Mouse (Mus musculus): ENCODE measurements around the gene Arid1a. TPM values are rescaled to one million over a fixed set of nuclear protein-coding genes. Genes with fewer than 3 reads are reported as not detected.
A peak's percentile ranks its signal among the peaks of the same experiment; 100 is the strongest.

Arid1a gene
- polyA plus RNA-seq, 1 experiment from 2014 or later = 31.5 TPM

GRCm38 (mm10) chr4:133754238-133754637 is 2.3 kb downstream of the Arid1a start:
- DNase-seq (ENCODE audit: low spot score) = peak; percentile 98
- Histone ChIP-seq H3K36me3 (peaks cover 7% of the 10 kb centered on the region), H3K4me3 (peak overlapping the region; percentile 95), H3K27me3 (ENCODE audit: insufficient read depth, poor library complexity, severe bottlenecking) (no peaks in the 10 kb centered on the region), H3K4me1 (peaks cover 33% of the 10 kb centered on the region), H3K9me3 (no peaks in the 10 kb centered on the region), H3K27ac (peak overlapping the region; percentile 100)
- WGBS = under 1% methylated on average over 48 of the region's 50 CpGs

GRCm38 (mm10) chr4:133753375-133754190 is 3.0 kb downstream of the Arid1a start:
- under 1% methylated on average over 72 of the region's 99 CpGs for WGBS
- Histone ChIP-seq H3K27ac (peak overlapping the region; percentile 100), H3K4me3 (peak overlapping the region; percentile 95), H3K27me3 (ENCODE audit: insufficient read depth, poor library complexity, severe bottlenecking) (no peaks in the 10 kb centered on the region), H3K4me1 (peaks cover 37% of the 10 kb centered on the region), H3K9me3 (no peaks in the 10 kb centered on the region), H3K36me3 (peaks cover 10% of the 10 kb centered on the region)
- DNase-seq (ENCODE audit: low spot score) = peak; percentile 90

GRCm38 (mm10) chr4:133752449-133753374 is 3.9 kb downstream of the Arid1a start:
- DNase-seq (ENCODE audit: low spot score) = peak; percentile 79
- under 1% methylated on average over 100 of the region's 121 CpGs for WGBS
- Histone ChIP-seq H3K9me3 (no peaks in the 10 kb centered on the region), H3K27ac (peak overlapping the region; percentile 100), H3K27me3 (ENCODE audit: insufficient read depth, poor library complexity, severe bottlenecking) (no peaks in the 10 kb centered on the region), H3K36me3 (peaks cover 16% of the 10 kb centered on the region), H3K4me1 (peaks cover 46% of the 10 kb centered on the region), H3K4me3 (peak overlapping the region; percentile 95)

- no peaks in the 10 kb centered on the region for H3K9me3 ChIP-seq
- no peaks in the 10 kb centered on the region for H3K27me3 ChIP-seq (ENCODE audit: insufficient read depth, poor library complexity, severe bottlenecking)
- H3K4me1 ChIP-seq = peaks cover 48% of the 10 kb centered on the region
- 0% methylated on average over 30 of the region's 31 CpGs for WGBS
- DNase-seq (ENCODE audit: low spot score) = peak; percentile 85
- H3K4me3 ChIP-seq = peak overlapping the region; percentile 95
- peak overlapping the region; percentile 100 for H3K27ac ChIP-seq
- peaks cover 17% of the 10 kb centered on the region for H3K36me3 ChIP-seq
Observed at GRCm38 (mm10) chr4:133751521-133752448, 4.8 kb downstream of the Arid1a start.

- peak overlapping the region; percentile 100 for H3K27ac ChIP-seq
- no peaks in the 10 kb centered on the region for H3K27me3 ChIP-seq (ENCODE audit: insufficient read depth, poor library complexity, severe bottlenecking)
- H3K4me3 ChIP-seq = peak overlapping the region; percentile 95
- no peak for DNase-seq (ENCODE audit: low spot score)
- peaks cover 50% of the 10 kb centered on the region for H3K4me1 ChIP-seq
- H3K9me3 ChIP-seq = no peaks in the 10 kb centered on the region
- peaks cover 27% of the 10 kb centered on the region for H3K36me3 ChIP-seq
- WGBS = 51% methylated on average over 7 of the region's 7 CpGs
Observed at GRCm38 (mm10) chr4:133750184-133750775, 6.3 kb downstream of the Arid1a start.

GRCm38 (mm10) chr4:133735282-133735681 is 21.3 kb downstream of the Arid1a start:
- Histone ChIP-seq H3K36me3 (peaks cover 35% of the 10 kb centered on the region; the same call in 1 of the 2 replicates), H3K4me1 (peaks cover 63% of the 10 kb centered on the region), H3K4me3 (no peak overlapping the region), H3K27ac (no peak overlapping the region), H3K9me3 (no peaks in the 10 kb centered on the region), H3K27me3 (ENCODE audit: insufficient read depth, poor library complexity, severe bottlenecking) (no peaks in the 10 kb centered on the region)
- WGBS = 87% methylated on average over 3 of the region's 3 CpGs
- no peak for DNase-seq (ENCODE audit: low spot score)

GRCm38 (mm10) chr4:133730122-133730521 is 26.4 kb downstream of the Arid1a start:
- Histone ChIP-seq H3K27ac (peak overlapping the region; percentile 81), H3K4me3 (peak overlapping the region; percentile 47), H3K9me3 (no peaks in the 10 kb centered on the region), H3K36me3 (peaks cover 9% of the 10 kb centered on the region; the same call in 1 of the 2 replicates), H3K27me3 (ENCODE audit: insufficient read depth, poor library complexity, severe bottlenecking) (no peaks in the 10 kb centered on the region), H3K4me1 (peaks cover 88% of the 10 kb centered on the region)
- no peak for DNase-seq (ENCODE audit: low spot score)

- no peaks in the 10 kb centered on the region for H3K9me3 ChIP-seq
- peaks cover 88% of the 10 kb centered on the region for H3K4me1 ChIP-seq
- peaks cover 4% of the 10 kb centered on the region; the same call in 1 of the 2 replicates for H3K36me3 ChIP-seq
- 5% methylated on average over 16 of the region's 16 CpGs for WGBS
- H3K4me3 ChIP-seq = peak overlapping the region; percentile 47
- peak; percentile 96 for DNase-seq (ENCODE audit: low spot score)
- no peaks in the 10 kb centered on the region for H3K27me3 ChIP-seq (ENCODE audit: insufficient read depth, poor library complexity, severe bottlenecking)
- peak overlapping the region; percentile 81 for H3K27ac ChIP-seq
Observed at GRCm38 (mm10) chr4:133729541-133730093, 27.0 kb downstream of the Arid1a start.

- peak overlapping the region; percentile 81 for H3K27ac ChIP-seq
- DNase-seq (ENCODE audit: low spot score) = no peak
- H3K27me3 ChIP-seq (ENCODE audit: insufficient read depth, poor library complexity, severe bottlenecking) = no peaks in the 10 kb centered on the region
- H3K9me3 ChIP-seq = no peaks in the 10 kb centered on the region
- peaks cover 4% of the 10 kb centered on the region; the same call in 1 of the 2 replicates for H3K36me3 ChIP-seq
- peak overlapping the region; percentile 47 for H3K4me3 ChIP-seq
- peaks cover 85% of the 10 kb centered on the region for H3K4me1 ChIP-seq
- WGBS = 75% methylated on average over 6 of the region's 6 CpGs
Observed at GRCm38 (mm10) chr4:133729007-133729406, 27.6 kb downstream of the Arid1a start.

- H3K4me3 ChIP-seq = 0 out of 2 replicates have a peak overlapping the region, but pooled peaks have one; percentile 47
- no peaks in the 10 kb centered on the region for H3K27me3 ChIP-seq (ENCODE audit: insufficient read depth, poor library complexity, severe bottlenecking)
- H3K27ac ChIP-seq = peak overlapping the region; percentile 4; the same call in 1 of the 2 replicates
- DNase-seq (ENCODE audit: low spot score) = no peak
- no peaks in the 10 kb centered on the region for H3K9me3 ChIP-seq
- WGBS = 28% methylated on average over 9 of the region's 9 CpGs
- H3K36me3 ChIP-seq = peaks cover 6% of the 10 kb centered on the region; the same call in 1 of the 2 replicates
- peaks cover 79% of the 10 kb centered on the region for H3K4me1 ChIP-seq
Observed at GRCm38 (mm10) chr4:133728256-133728655, 28.3 kb downstream of the Arid1a start.

- Histone ChIP-seq H3K27ac (no peak overlapping the region), H3K36me3 (peaks cover 24% of the 10 kb centered on the region), H3K4me3 (no peak overlapping the region), H3K9me3 (no peaks in the 10 kb centered on the region), H3K27me3 (ENCODE audit: insufficient read depth, poor library complexity, severe bottlenecking) (no peaks in the 10 kb centered on the region), H3K4me1 (peaks cover 62% of the 10 kb centered on the region)
- DNase-seq (ENCODE audit: low spot score) = no peak
- 86% methylated on average over 2 of the region's 2 CpGs for WGBS
Observed at GRCm38 (mm10) chr4:133725706-133726105, 30.9 kb downstream of the Arid1a start.

Data from heart, embryonic 10.5 days (tissue).